Mouse (Mus musculus) CD4-positive helper T cell, adult 2 months (primary cell): ENCODE results near the gene Zfp821.

Experiments
- DNase-seq: peaks from one replicate; pipeline ENCODE4 v3.0.0-alpha.2; 2012; ENCODE audit warnings: low read depth, missing footprints, low spot score

Zfp821 gene

GRCm38 (mm10) chr8:109705320-109706075, at the start of gene Zfp821:
Gene Zfp821, plus strand, starts transcription at chr8:109705546.
- peak; percentile 93 for DNase-seq

DNA sequence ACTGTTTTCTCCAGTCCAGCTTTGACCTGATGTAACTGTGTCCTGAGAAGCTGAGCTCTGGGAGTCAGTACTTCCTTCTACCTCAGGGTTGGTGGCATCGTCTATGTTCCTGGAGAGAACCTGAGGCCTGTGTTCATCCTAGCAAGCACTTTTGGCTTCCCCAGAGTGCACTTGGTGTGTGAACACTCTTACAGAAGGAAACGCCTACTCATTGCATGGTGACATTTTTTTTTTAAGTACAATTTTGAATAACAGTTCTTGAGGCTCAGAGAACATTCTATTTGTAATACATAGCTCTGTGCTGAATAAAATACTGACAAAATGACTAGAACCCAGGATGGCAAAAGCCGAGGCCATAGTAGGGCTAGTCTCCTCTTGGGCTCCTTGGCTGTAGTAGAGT, 48.5 kb upstream of the Zfp821 start:
- no peak for DNase-seq

GRCm38 (mm10) chr8:109662328-109662727, 43.0 kb upstream of the Zfp821 start:
- DNase-seq = no peak

DNA sequence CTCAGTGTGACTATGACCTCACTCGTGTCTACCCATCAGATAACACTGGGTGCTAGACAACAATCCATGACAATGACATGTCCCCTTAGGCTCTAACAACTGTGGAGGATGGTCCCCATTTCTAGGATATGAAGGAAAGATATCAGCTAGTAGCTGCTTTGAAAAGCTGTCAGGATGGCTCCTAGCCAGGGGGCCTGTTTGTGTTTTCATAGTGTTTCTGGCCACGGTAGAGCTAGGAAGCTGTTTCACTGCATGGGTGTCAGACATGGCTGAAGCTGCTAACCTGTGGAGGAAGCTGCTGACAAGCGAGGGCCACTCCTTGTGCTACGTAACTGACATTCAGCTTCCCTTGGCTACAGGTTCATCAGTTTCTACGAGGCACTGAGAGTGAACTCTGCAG, 38.7 kb upstream of the Zfp821 start:
- DNase-seq = no peak

GRCm38 (mm10) chr8:109672656-109673055, 32.7 kb upstream of the Zfp821 start:
- no peak for DNase-seq

DNA sequence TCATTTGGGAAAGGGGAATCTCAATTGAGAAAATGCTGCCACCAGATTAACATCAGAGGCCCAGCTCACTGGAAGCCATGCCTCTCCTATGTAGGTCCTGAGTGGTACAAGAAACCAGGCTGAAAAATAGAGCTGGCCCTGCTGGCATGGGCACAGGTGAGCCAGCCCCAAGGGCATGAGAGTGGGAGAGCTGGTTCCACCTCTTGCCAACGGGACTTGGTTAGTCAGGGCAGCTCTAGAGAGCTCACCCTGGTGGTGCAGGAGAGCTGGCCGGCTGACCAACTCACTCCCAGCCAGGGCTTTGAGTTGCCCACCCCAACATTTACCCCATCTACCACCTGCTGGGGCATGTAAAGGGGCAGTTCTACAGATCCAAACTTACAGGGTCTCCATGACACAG, 31.8 kb upstream of the Zfp821 start:
- DNase-seq = no peak

DNA sequence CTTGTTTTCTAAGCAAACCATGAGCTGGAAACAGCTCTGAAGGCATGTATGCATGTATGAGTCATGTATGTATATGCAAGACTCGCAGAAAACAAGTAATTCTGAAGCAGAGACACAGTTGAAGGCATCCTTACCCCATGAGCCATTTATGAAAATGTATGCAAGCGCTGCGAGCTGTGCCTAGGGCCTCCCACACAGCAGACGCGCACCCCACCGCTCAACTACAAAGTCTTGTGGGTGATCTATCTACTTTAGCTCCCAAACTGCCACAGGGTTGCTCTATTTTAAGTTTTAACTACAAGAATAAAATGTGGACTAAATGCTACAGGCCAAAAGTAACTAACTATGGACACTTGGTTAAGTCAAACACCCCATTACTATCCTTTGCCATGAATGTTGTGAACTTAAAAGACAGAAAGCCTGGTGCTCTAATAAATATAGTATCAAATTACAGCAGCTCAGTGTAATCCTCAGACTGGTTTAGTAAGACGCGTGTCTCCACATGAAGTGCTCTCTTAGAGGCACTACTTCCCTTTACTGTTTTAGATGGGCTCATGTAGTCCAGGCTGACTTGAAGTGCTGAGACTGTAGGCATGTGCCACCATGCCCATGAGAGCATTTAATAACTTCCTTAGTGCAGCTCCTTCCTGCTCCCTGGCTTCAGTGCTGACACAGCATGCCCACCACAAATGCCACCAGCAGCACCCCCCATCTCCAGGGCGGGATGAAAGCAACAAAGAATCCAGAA, 29.3 kb upstream of the Zfp821 start:
- no peak for DNase-seq

DNA sequence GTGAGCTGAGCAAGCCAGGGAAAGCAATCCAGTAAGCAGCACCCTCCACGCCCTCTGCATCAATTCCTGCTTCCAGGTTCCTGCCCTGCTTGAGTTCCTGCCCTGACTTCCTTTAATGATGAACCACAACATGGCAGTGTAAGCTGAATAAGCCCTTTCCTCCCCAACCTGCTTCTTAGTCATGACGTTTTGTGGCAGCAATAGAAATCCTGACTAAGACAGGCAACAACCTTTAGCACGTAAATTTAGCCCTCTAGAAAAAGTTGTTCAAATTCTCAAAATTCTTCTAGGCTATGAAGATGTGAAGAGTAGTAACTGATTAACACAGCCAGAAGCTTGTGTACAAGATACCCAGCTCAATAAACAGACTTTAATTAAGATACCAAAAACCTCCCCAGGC, 23.8 kb upstream of the Zfp821 start:
- DNase-seq = no peak

DNA sequence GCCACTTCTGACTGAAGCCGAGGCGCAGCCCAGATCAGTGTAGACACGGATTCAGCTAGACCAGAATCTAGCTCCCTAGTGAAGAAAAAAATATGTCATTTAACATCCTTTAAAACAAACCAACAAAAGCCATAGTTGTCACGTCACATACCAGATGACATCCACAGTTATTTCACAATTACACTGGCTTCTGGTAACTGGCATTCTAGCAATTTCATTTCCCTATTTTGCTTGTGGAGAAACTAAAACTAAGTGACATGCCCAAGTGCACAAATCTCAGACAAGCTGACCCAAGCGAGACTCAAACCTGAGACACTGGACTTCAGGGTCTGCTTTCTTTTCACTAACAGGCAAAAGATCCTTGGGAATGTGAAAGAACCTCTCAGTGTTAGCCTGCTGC, 23.2 kb upstream of the Zfp821 start:
- DNase-seq = no peak

DNA sequence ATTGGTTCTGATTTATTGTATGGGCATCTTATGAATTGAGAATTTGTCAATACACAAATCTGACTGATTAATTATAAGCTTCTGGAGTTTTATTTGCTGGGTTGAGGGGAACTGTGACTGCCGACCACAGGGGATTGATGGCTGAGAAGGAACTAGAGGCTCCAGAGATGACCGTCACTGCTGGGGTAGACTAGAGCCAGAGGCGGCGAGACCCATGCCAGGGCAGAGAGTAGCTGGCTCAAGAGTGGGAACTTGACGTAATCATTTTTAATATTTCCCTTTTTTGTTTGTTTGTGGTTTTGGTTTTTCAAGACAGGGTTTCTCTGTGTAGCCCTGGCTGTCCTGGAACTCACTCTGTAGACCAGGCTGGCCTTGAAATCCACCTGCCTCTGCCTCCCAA, 18.1 kb upstream of the Zfp821 start:
- no peak for DNase-seq

DNA sequence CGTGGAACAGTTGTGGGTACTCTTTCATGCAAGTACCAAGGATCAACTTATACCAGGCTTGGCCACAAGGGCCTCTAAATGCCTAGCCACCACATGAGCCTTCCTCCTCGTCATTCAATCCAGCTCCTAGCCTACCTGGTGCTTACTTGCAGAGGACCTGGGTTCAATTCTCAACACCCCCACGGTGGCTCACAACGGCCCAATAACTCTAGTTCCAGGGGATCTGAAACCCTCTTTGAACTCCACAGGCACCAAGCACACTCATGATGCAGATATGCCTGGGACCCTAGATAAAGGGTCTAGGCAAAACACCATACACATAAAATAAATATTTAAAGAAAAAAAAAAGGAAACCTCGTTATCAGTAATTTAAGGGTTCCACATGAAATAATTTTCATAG, 13.6 kb upstream of the Zfp821 start:
- DNase-seq = peak; percentile 56

DNA sequence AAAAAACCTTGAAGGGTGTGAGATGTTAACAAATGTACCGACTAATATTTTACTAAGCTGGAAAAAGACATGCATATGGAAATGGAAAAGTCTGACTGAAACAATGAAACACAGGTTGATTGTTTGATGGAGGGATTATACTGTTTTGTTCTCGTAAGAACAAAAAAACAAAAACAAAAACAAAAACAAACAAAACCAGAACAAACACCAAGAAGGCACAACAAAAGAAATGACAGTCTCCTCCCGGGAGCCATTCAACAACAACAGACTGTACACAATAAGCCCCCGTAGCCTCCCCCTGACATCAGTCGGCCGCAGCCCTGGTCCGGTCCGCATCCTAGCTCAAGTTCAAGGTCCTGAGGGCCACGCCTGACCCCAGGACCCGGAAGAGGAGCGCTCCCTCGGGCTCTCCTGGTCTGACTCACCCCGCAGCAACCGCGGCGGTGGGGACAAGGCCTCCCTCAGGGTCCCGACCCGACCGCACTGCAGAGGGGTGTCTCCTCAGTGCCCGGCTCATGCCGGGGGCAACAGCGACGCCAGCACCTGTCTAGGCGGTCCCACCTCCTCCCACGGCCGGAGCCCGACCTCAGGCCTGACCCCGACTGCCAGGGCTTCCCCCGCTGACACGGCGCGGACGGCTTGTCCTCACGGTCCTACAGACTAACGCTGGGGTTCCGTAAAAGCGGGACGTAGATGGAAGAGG, 12.8 kb upstream of the Zfp821 start:
- peak; percentile 23 for DNase-seq

GRCm38 (mm10) chr8:109693146-109693900, 12.0 kb upstream of the Zfp821 start, which contains the start of gene Ist1:
Gene Ist1, minus strand, starts transcription at chr8:109693260.
- DNase-seq = peak; percentile 100

GRCm38 (mm10) chr8:109694154-109694553, 11.2 kb upstream of the Zfp821 start:
- DNase-seq = peak; percentile 32

DNA sequence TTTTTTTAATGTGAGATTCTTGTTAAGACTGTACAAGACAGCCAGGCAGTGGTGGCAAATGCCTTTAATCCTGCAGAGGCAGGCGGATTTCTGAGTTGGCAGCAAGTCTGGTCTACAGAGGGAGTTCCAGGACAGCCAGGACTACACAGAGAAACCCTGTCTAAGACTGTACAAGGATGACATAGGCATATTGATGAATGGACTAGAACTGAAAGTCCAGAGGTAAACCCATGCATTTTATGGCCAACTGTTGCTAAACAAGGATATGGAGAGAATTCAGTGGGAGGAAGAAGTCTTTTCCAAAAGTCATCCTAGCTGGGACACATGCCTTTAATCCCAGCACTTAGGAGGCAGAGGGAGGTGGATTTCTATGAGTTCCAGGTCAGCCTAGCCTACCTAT, 7.6 kb upstream of the Zfp821 start:
- DNase-seq = no peak

DNA sequence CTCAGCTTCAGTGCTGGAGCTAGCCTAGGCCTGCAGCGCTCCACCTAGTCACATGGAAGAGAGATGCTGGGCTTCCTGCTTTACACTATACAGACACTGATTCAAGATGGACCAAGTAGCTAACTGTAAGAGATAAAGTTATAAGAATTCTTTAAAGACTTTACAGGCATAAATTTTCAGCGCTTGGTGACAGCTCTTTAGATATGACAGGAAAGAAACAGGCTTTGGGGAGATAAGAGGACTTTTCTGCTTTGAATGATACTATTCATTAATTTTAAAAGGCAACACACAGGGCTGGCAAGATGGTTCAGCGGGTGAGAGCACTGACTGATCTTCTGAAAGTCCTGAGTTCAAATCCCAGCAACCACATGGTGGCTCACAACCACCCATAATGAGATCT, 6.9 kb upstream of the Zfp821 start:
- no peak for DNase-seq

DNA sequence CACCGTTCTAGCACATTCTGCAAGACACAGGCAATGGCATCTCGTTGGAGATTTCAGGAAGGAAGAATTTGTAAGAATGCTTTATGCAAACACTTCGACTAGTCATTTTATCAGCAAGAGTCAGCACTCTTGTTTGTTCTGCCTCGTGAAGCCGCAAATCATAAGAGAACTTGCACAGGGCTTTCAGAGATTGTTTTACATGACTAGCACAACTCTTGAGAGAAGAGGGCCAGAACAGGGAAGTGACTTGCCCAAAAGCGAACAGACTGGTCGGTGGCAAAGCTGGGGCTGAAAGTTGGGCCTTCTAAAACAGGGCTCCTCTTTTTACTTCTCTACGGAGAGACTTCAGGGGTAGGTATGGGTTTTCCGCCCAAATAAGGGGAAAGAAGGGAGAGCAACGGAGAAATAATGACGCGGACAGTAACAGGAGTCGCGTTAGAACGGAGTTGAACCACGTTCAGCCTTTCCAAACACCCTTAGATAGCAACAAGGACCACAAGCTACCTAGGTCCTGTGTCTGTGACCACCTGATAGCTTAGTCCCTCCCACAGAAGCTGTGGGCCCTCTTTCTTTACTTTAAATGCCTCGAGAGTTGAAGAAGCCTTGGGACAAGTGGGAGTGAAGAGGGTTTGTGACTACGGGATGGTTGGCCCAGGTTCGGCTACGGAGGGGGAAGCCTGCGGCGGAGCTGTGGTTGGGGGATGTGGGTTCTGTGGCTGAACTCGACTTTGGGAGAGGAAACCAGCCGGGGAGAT, 604 bp upstream of the Zfp821 start:
- DNase-seq = no peak

GRCm38 (mm10) chr8:109706076-109706873, 929 bp downstream of the Zfp821 start:
- peak; percentile 35 for DNase-seq

DNA sequence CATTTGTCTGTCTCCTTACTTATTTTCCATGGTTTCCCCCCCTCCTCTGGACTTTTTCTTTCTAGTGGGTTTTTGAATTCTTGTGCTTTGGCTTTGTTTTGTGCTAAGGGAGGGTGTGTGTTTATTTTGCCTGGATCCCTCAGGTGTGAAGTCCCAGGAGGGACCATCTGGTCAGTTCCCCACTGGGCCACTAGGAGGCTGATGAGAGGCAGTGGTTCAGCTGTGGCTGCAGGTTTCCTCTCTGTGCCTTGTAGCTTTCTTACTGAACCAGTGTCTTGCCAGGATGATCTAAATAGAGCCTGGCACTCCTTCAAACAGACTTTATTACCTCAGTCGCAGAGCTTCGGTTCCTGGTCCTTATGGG, 1.5 kb downstream of the Zfp821 start:
- peak; percentile 81 for DNase-seq

- DNase-seq = peak; percentile 77
These were observed 2.6 kb downstream of the Zfp821 start for GRCm38 (mm10) chr8:109707921-109708320.
